Mouse (Mus musculus) hindbrain, embryonic 12.5 days (tissue): ENCODE measurements at regions not wholly inside any gene's neighbourhood (a gene's known extent, or its start where the extent isn't known, plus 50 kb on each side); places are given as distances from the start of the nearest gene placed in this dataset.
A peak's percentile ranks its signal among the peaks of the same experiment; 100 is the strongest.

Experiments used
- ATAC-seq: fragments of 200-750 bp; cut with Nextera tagmentation; 2 replicates; pipeline ENCODE4 v1.8.0; 2017; ENCODE audit warnings: moderate TSS enrichment; ENCODE audit not compliant: low FRiP score
- H3K27ac ChIP-seq: fragments of 300-500 bp; sonication (generic); 2 replicates; pipeline ENCODE4 v1.5.1; 2016; ENCODE audit warnings: mild to moderate bottlenecking
- H3K27me3 ChIP-seq: fragments of 300-500 bp; sonication (generic); 2 replicates; pipeline ENCODE4 v1.6.1; 2016; ENCODE audit warnings: mild to moderate bottlenecking
- H3K36me3 ChIP-seq: fragments of 300-500 bp; sonication (generic); 2 replicates; pipeline ENCODE4 v1.6.1; 2016; ENCODE audit warnings: mild to moderate bottlenecking
- H3K4me1 ChIP-seq: fragments of 300-500 bp; sonication (generic); 2 replicates; pipeline ENCODE4 v1.6.1; 2016
- H3K4me2 ChIP-seq: fragments of 300-500 bp; sonication (generic); replicated peaks from 2 replicates; pipeline ENCODE4 v1.6.1; 2016; ENCODE audit warnings: mild to moderate bottlenecking
- H3K4me3 ChIP-seq: fragments of 300-500 bp; sonication (generic); 2 replicates; pipeline ENCODE4 v1.5.1; 2016; ENCODE audit warnings: mild to moderate bottlenecking
- H3K9ac ChIP-seq: fragments of 300-500 bp; sonication (generic); 2 replicates; pipeline ENCODE4 v1.6.1; 2016; ENCODE audit warnings: mild to moderate bottlenecking, moderate library complexity
- H3K9me3 ChIP-seq: fragments of 300-500 bp; sonication (generic); replicated peaks from 2 replicates; pipeline ENCODE4 v1.6.1; 2016; ENCODE audit warnings: mild to moderate bottlenecking
- WGBS: fragments of 180-500 bp; shearing (Covaris S2); methylation state at CpG from one replicate; pipeline ENCODE4 v1.1.7; 2016; 5-methylcytosine and 5-hydroxymethylcytosine counted together

- ATAC-seq, result no peak
- H3K9me3 ChIP-seq, result no peaks in the 10 kb centered on the region
- H3K36me3 ChIP-seq, result no peaks in the 10 kb centered on the region
- WGBS, result 49% methylated on average over 5 of the region's 5 CpGs
- H3K9ac ChIP-seq, result no peak overlapping the region
- H3K4me1 ChIP-seq, result 0 out of 2 replicates have a peak, but pooled peaks cover 2% of the 10 kb centered on the region
- H3K4me2 ChIP-seq, result no peak overlapping the region
- 0 out of 2 replicates have a peak, but pooled peaks cover 11% of the 10 kb centered on the region for H3K27me3 ChIP-seq
- no peak overlapping the region for H3K27ac ChIP-seq
- H3K4me3 ChIP-seq, result no peak overlapping the region
These were observed 251.7 kb upstream of the Sall1 start for GRCm38 (mm10) chr8:89295686-89296085.

DNA sequence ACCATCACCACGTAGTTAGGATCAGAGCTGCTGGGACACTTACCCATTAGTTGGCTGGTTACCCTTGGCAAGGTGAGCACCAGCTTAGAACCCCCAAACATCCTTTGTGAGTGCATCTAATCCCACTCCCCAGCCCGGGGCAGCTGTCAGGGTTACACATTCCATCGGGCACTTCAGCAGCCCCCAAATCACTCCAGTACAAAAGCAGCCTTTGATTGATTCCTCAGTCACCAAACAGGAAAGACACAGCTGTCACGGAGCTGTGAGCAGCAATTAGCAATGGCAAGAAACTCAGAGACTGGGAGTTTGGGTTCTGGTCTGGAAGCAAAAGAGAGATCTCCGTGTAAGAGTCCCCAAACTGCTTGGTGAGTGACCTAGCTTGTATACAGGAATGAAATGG lies 245.1 kb upstream of the Sall1 start:
- Histone ChIP-seq H3K36me3 (no peaks in the 10 kb centered on the region), H3K4me1 (peaks cover 10% of the 10 kb centered on the region), H3K9me3 (0 out of 2 replicates have a peak, but pooled peaks cover 6% of the 10 kb centered on the region), H3K27ac (no peak overlapping the region), H3K4me2 (no peak overlapping the region), H3K27me3 (0 out of 2 replicates have a peak, but pooled peaks cover 9% of the 10 kb centered on the region), H3K4me3 (no peak overlapping the region), H3K9ac (no peak overlapping the region)
- 11% methylated on average over 5 of the region's 5 CpGs for WGBS
- ATAC-seq, result no peak

GRCm38 (mm10) chr8:89284871-89285564 lies 241.1 kb upstream of the Sall1 start:
- H3K4me3 ChIP-seq, result no peak overlapping the region

DNA sequence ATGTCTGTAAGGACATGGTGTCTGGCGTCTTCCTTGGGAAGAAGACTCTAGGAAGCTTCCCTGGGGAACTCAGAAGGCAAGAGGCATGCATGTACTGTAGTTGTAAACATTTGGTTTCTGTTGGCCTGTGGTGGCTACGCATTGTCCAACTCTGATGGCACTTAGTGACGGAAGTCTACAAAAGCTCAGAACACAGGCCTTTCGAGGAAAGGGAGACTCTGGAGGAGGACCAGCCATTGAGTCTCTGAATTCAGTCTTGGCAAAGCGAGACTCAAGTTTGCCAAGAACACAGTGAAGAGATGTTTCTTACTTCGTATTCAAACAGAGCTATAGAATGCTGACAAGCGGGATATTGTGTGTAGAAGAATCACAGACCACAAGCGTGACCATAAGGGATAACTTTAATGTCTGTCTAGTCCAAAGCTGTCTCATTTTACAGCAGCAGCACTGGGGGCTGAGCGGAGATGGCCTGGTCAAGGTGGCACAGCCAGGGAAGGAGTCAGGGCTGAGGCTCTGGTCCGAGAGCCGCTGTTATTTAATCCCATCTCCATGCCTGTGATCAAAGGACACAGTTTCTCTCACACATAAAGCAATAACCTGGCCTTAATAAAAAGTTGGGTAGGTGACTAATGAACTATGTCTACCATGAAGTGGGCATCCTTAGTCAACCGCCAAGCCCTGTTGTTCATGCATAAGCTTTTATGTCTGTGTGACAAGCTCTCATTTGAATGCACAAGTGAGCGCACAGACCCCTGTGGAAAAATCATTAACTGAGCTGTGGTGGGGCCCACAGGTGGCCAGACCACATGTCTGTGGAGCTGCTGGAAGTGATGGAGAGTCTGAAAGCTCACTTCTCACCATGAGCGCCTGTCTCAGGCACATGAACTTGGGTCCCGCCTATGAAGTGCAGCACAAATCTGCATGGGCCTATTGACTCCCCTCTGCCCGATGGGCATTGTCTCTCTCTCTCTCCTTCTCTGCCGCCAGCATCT lies 239.4 kb upstream of the Sall1 start:
- Histone ChIP-seq H3K4me3 (no peak overlapping the region), H3K4me2 (no peak overlapping the region), H3K9ac (no peak overlapping the region), H3K9me3 (0 out of 2 replicates have a peak, but pooled peaks cover 6% of the 10 kb centered on the region), H3K4me1 (0 out of 2 replicates have a peak, but pooled peaks cover under 1% of the 10 kb centered on the region), H3K27me3 (no peaks in the 10 kb centered on the region; the same call in 1 of the 2 replicates), H3K36me3 (no peaks in the 10 kb centered on the region), H3K27ac (no peak overlapping the region)
- no peak for ATAC-seq
- WGBS, result 82% methylated on average over 17 of the region's 17 CpGs

More at GRCm38 (mm10) chr8:89284871-89285564, 241.1 kb upstream of the Sall1 start:
- Histone ChIP-seq H3K4me1 (peaks cover 10% of the 10 kb centered on the region), H3K27ac (no peak overlapping the region), H3K36me3 (no peaks in the 10 kb centered on the region), H3K9me3 (0 out of 2 replicates have a peak, but pooled peaks cover 6% of the 10 kb centered on the region), H3K27me3 (no peaks in the 10 kb centered on the region; the same call in 1 of the 2 replicates), H3K4me2 (no peak overlapping the region), H3K9ac (no peak overlapping the region)
- ATAC-seq, result no peak
- WGBS, result 85% methylated on average over 14 of the region's 14 CpGs

DNA sequence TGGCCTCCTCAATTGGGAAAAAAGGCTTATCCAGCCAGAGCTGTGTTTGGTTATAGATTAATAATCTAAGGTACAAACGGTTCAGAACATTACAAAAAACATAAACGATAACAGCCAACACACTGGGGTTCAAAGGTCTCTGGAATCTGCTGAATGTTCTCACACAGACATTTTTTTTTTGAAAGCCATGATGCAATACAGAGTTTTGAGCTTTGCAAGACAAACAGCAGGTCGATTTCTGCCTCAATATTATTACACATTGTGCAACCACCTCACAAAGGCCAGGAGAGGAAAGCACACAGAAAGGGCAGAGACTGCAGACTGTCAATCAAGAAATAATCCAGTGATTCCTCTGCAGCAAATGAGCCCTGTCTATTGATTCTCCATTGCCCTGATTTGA lies 235.9 kb upstream of the Sall1 start:
- H3K4me1 ChIP-seq, result no peaks in the 10 kb centered on the region
- no peaks in the 10 kb centered on the region; the same call in 1 of the 2 replicates for H3K27me3 ChIP-seq
- no peaks in the 10 kb centered on the region for H3K36me3 ChIP-seq
- no peak overlapping the region for H3K27ac ChIP-seq
- no peak overlapping the region for H3K9ac ChIP-seq
- no peak for ATAC-seq
- no peak overlapping the region for H3K4me2 ChIP-seq
- WGBS, result 77% methylated on average over 3 of the region's 3 CpGs
- H3K4me3 ChIP-seq, result no peak overlapping the region
- no peaks in the 10 kb centered on the region for H3K9me3 ChIP-seq

DNA sequence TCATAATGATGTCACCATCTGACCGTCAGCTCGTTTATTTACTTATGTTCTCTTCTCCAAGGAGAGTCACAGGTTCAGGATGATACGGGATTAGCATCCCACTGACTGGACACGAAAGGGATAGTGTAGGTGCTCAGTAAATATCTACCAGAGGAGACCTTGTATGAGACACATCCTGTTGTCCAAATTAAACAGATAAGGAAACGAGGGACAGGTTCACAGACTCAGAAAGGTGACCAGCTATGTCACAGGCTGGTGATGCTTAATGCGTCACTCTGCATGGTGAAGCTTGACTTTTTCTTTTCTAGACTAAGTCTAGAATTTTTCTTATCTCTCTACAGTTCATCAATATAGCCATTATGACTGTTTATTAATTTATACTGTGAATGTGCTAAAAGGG lies 235.2 kb upstream of the Sall1 start:
- Histone ChIP-seq H3K27ac (no peak overlapping the region), H3K27me3 (no peaks in the 10 kb centered on the region; the same call in 1 of the 2 replicates), H3K36me3 (no peaks in the 10 kb centered on the region), H3K4me3 (no peak overlapping the region), H3K9ac (no peak overlapping the region), H3K9me3 (no peaks in the 10 kb centered on the region), H3K4me2 (no peak overlapping the region), H3K4me1 (no peaks in the 10 kb centered on the region)
- ATAC-seq, result no peak
- 90% methylated on average over 6 of the region's 6 CpGs for WGBS

DNA sequence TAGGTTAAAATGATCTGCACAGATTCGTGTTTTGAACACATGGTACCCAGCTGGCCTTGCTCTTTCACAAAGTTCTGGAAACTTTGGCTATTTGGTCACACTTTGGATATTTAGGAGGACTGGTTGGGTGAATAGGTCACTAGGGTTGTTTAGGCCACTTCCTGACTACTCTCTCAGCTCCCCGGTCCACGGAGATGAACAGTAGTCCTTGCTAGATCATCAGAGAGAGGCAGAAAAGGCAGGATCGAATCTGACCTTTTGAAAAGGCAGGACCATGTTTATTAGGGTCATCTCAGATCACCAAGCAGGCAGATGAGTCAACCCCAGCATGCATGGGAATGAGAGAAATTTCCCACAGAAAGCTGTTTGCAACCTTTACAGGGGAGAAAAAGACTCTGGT lies 229.3 kb upstream of the Sall1 start:
- WGBS, result 57% methylated on average over 4 of the region's 4 CpGs
- Histone ChIP-seq H3K9ac (no peak overlapping the region), H3K9me3 (no peaks in the 10 kb centered on the region), H3K4me3 (no peak overlapping the region), H3K27ac (no peak overlapping the region), H3K4me2 (peak overlapping the region; percentile 56; the same call in 1 of the 2 replicates), H3K27me3 (peaks cover 19% of the 10 kb centered on the region), H3K36me3 (no peaks in the 10 kb centered on the region), H3K4me1 (peaks cover 14% of the 10 kb centered on the region)
- ATAC-seq, result no peak

DNA sequence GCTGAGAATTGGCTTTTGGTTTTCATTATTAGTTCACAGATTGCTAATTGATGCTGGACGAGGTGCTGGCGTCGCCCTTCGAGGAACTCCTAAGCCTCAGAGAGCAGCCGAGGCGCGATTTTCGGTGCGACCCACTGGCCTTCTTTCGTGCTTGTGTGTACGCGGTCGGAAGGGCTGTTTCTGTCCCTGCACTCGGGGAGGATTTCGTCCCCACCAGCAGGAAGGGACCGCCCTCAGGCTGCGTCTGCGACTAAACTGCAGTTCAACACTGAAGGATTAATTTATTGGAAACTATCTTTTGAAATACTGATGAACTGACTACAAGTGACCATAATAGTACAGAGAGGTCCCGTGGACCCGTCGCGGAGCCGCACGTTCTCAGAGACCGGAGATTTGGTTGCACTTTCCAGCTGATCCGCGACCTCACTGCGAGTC lies 228.4 kb upstream of the Sall1 start:
- peaks cover 19% of the 10 kb centered on the region for H3K27me3 ChIP-seq
- peak overlapping the region; percentile 80 for H3K27ac ChIP-seq
- H3K9me3 ChIP-seq, result no peaks in the 10 kb centered on the region
- peak overlapping the region; percentile 27 for H3K4me3 ChIP-seq
- H3K4me1 ChIP-seq, result peaks cover 14% of the 10 kb centered on the region
- peak overlapping the region; percentile 51 for H3K9ac ChIP-seq
- peak overlapping the region; percentile 56 for H3K4me2 ChIP-seq
- under 1% methylated on average over 28 of the region's 28 CpGs for WGBS
- ATAC-seq, result 0 out of 2 replicates have a peak, but pooled peaks have one; percentile 27
- no peaks in the 10 kb centered on the region for H3K36me3 ChIP-seq

DNA sequence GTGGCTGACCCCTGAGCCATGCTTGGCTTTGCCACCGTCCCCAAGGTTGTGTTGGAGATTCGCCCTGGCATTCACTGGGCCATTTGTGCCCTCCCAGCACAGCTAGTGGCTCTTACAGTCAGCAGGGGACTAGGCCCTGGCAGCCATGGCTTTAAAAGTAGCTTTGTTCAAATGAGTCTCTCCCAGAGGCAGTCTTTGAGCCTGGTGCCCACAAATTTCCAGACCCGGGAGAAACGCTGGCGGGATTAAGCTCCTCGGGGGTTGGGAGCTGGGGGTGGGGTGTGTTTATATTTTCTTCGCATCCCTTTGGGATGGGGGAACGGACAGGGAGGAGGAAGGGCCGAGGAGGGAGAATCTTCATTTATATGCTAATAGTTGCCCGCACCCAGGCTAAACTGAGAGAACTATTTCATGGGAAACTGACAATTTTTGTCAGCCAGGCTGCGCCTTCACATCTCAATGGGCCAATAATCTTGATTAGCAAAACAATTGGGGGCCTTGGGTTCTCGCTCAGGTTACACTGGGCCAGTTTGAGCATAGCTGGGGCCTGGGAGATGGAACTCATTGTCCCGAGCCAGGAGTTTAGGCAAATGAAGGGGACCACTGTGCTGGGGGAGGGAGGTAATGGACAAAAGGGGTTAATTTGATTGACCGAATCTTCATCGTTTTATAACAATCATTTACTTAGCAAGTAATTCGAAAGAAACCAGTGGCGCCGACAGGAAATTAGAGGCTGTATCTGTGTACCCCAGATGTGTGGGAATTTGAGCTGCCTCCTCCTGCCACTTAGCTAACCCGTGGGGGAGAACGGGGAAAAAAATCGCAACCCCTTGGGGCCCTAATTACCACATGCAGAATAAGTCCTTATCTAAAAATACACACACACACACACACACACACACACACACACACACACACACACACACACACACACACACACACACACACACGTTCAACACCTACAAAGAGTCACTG lies 227.7 kb upstream of the Sall1 start:
- peaks cover 19% of the 10 kb centered on the region for H3K27me3 ChIP-seq
- peak overlapping the region; percentile 56 for H3K4me2 ChIP-seq
- peak overlapping the region; percentile 27 for H3K4me3 ChIP-seq
- H3K9me3 ChIP-seq, result no peaks in the 10 kb centered on the region
- H3K27ac ChIP-seq, result peak overlapping the region; percentile 80
- peaks cover 14% of the 10 kb centered on the region for H3K4me1 ChIP-seq
- peak; percentile 92 for ATAC-seq
- peak overlapping the region; percentile 51 for H3K9ac ChIP-seq
- H3K36me3 ChIP-seq, result no peaks in the 10 kb centered on the region
- 4% methylated on average over 22 of the region's 22 CpGs for WGBS

DNA sequence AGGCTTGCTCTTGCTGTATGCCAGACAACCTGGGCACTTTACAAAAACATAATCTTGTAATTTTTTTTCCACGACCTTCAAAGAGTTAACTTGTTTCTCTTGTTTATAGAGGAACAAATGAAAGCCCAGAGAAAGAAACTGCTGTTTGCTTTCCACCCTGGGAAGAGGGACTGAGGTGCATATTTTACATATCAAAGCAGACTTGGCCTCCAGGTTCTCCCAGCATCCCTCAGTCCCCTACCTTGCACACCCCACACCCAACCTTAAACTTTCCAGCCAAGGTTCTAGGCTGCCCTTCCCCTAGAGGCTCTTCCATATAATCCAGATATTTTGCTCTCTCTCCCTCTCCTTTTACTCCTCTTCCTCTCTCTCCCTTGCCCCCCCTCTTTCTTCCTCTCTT lies 226.0 kb upstream of the Sall1 start:
- Histone ChIP-seq H3K36me3 (no peaks in the 10 kb centered on the region), H3K4me3 (no peak overlapping the region), H3K9ac (no peak overlapping the region), H3K4me2 (no peak overlapping the region), H3K4me1 (peaks cover 14% of the 10 kb centered on the region), H3K9me3 (0 out of 2 replicates have a peak, but pooled peaks cover 6% of the 10 kb centered on the region), H3K27ac (no peak overlapping the region), H3K27me3 (peaks cover 19% of the 10 kb centered on the region)
- WGBS, result 15% methylated on average over 1 of the region's 1 CpGs
- ATAC-seq, result no peak

DNA sequence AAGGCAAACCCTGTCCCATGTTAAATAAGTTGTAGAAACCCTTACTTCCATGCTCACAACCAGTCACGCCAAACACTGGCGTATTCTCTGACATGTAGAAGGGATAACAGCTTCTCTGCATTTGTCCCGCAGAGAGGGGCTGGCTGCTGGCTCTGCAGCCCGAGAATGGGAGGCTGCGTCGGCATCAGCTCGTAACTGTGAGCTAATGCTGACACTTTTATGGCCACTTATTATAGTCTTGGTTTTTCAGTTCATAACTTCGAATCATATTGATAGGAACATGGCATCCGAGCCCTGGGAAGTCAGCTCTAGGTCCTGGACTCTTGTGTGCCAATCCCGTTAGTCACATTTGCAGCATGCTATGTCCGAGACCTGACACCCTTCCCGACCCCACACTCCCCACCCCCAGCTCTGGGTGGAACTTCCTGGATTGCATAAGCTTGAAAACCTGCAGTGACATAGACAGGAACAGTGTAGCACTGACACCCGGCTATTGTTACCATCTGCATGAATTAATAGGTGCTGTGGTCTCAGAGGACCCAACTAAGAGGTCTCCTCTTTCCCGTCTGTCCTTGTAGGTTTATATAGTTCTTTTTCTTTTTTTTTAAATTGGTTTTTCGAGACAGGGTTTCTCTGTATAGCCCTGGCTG lies 217.3 kb upstream of the Sall1 start:
- Histone ChIP-seq H3K27ac (no peak overlapping the region), H3K9ac (no peak overlapping the region), H3K36me3 (no peaks in the 10 kb centered on the region), H3K4me3 (no peak overlapping the region), H3K27me3 (peaks cover 7% of the 10 kb centered on the region; the same call in 1 of the 2 replicates), H3K9me3 (0 out of 2 replicates have a peak, but pooled peaks cover 16% of the 10 kb centered on the region), H3K4me1 (no peaks in the 10 kb centered on the region), H3K4me2 (no peak overlapping the region)
- 83% methylated on average over 15 of the region's 15 CpGs for WGBS
- no peak for ATAC-seq
